Mouse (Mus musculus) right cerebral cortex, postnatal 25 days (tissue): ENCODE data around the gene Gm7138.
"Not testable (repeated sequence)": the region's sequence is repeated elsewhere in the genome, so short reads cannot be mapped to it uniquely, and the experiment has no call there.

ENCODE experiments used
- DNase-seq: peaks from one replicate; pipeline ENCODE4 v3.0.0; 2022

The Gm7138 gene

DNA sequence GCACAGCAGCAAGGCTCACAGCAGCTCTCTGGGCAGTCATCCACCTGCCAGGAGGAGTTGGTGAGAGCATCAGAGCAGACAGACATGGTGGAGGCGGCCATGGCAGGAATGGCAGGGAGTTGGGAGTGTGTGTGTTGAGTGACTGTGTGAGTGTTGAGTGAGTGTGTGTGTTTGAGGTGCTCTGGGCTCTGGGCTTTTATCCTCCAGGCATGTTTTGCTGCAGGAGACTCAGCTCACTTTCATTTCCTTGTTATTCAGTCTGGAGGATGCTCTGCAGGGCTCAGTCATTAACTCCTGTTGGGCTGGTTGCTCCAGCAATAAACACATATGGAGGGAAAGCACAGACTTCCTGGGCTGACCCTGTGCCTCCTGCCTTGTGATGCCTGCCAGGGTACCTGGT, at the start of gene Gm7138:
Gm7138 (minus strand) TSS at position 101 of the 400 bp plus-strand sequence.
- not testable (repeated sequence) for DNase-seq

DNA sequence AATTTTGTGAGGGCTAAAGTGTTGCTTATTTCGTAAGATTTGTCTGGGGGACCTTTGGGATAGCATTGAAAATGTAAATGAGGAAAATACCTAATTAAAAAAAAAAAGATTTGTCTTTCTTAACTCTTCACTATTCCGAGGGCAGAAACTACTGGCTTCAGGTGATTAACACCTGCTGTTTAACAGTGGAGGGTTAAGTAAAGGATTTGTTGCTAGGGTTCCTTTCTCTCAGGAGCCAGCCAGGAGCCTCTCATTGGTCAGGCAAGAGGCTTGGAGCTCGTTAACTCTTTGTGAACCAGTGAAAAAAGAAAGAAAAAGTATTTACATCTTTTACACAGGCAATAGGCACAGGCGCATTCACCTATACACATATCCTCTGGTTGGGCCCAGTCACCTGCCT, 42.5 kb upstream of the Gm7138 start:
- DNase-seq, result no peak

DNA sequence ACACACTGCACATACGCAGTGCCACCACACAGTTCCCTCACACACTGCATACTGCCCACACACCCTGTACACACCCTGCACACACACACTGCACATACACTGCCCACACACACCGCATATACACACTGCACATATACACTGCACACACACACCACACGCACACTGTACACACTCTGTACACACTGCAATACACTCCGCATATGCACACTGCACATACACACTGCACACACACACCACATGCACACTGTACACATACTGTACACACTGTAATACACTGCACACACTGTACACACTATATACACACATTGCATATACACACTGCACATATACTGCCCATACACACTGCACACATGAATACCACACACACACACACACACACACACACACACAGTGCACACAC, 41.8 kb upstream of the Gm7138 start:
- DNase-seq, result no peak

DNA sequence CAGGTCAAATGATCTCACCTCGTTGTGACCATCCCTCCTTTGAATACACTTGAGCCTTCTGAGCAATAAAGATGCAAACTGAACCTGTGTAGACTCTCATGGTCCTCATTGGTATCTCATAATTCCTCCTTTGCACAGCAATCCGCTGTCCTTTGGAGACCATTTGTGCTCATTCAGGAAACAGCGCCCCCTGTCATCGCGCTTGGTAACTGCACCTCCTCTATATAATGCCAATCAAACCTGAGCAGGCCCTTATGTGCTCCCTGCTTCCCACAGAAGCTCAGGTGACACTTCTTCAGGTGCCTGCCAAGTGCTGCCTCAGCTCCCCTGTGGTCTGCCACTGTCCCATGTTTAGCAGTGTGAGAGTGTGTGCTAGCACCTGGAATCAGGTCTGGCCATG, 38.8 kb upstream of the Gm7138 start:
- DNase-seq, result no peak

DNA sequence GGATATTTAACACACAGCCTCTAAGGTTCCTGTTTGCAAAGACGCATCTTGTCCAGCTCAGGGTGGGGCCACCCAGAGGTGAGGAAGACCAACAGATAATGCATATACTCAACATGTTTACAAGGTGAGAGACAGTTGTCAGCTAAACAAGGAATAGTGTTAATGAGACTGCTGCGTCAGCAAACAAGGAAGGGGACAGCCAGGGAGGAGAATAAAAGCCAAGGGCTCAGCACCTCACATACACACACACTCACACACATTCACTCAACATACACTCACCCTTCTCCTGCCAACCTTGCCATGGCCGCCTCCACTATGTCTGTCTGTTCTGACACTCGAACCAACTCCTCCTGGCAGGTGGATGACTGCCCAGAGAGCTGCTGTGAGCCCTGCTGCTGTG, 37.6 kb upstream of the Gm7138 start, which contains the start of gene Gm2696:
Gm2696 (plus strand) TSS at position 301 of the 400 bp plus-strand sequence.
- no peak for DNase-seq

DNA sequence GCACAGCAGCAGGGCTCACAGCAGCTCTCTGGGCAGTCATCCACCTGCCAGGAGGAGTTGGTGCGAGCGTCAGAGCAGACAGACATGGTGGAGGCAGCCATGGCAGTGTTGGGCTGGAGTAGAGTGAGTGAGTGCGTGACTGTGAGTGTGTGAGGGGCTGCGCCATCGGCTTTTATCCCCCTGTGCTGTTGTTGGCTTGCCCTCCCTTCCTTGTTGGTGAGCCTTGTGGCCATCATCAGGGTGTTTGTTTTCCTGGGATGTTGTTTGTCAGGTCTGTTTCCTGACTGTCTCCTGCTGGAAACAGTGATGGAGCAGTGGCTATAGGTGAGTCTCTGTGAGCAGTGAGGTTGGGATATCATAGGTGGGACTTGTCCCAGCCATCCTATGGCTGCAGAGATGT, 35.0 kb upstream of the Gm7138 start, which contains the start of gene Gm9507:
Gm9507 (minus strand) TSS at position 101 of the 400 bp plus-strand sequence.
- no peak for DNase-seq

DNA sequence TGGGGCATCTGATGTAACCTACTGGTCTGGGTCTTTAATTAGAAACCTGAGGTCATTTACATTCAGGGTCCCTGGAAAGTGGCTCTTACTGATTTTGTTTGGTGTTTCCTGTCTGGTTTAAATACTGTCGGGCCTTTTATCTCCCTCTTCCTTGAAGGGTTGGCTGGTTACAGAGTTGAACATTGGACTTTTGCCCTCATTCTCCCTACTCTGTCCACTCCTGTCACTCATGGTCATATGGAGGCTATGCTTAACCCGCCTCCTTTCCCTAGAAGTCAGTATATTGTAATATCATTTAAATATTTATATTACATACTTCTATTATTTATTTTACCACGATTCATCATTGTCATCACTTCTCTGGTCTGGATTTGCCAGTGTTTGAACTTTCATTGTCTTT, 27.4 kb upstream of the Gm7138 start:
- no peak for DNase-seq

DNA sequence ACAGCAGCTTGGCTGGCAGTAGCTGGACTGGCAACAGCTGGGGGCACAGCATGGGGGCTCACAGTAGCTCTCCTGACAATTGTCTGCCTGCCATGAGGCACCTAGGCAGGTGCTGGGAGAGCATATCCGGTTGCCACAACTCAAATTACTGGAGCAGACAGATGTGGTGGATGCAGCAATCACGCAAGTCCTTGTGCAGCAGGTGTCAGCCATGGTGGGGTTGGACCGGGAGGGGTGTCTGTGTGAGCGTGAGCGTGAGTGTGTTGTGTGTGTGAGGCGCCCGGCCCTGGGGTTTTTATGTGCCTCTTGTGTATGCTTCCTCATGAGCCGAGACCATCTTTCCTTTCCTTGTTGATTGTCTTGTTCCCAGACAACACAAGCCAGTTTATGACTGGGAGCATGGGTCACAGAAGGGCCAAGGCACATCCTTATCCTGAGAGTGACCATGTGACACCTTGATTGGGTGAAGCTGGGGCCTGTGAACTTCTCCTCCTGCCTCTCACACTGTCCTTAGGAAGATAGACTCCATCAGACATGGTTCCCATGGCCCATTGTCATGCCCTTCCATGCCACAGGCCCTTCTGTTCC, 22.3 kb upstream of the Gm7138 start, which contains the start of gene Gm19668:
Gm19668 (minus strand) TSS at position 213 of the 588 bp plus-strand sequence.
- no peak for DNase-seq

DNA sequence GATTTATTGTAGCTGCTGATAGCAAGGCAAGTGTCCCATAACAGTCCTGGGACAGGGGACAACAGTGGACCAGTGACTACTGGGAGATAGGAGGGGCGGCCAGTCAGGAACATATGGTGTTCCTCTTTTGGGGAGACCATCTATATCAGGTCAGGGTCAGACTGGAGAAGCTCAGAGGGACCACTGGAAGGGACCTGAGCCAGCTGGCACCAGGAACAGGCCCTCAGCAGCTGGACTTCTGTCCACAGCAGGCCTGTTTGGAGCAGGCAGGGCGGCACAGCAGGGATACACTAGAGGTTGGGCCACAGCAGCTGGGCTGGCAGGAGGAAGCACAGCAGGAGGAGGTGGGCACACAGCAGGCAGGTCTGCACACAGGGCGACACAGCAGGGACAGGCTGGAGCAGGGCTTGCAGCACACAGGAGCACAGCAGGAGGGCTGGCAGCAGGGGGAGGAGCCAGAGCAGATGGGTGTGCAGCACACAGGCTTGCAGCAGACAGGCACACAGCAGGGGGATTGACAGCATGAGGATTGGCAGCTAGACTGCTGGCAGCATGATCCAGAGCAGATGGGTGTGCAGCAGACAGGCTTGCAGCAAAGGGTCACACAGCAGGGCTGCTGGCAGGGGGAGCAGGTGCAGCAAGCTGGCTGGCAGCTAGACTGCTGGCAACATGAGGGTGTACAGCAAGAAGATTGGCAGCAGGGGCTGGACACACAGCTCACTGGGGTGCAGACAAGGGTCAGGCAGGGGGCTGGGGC, 21.6 kb upstream of the Gm7138 start:
- DNase-seq, result not testable (repeated sequence)

DNA sequence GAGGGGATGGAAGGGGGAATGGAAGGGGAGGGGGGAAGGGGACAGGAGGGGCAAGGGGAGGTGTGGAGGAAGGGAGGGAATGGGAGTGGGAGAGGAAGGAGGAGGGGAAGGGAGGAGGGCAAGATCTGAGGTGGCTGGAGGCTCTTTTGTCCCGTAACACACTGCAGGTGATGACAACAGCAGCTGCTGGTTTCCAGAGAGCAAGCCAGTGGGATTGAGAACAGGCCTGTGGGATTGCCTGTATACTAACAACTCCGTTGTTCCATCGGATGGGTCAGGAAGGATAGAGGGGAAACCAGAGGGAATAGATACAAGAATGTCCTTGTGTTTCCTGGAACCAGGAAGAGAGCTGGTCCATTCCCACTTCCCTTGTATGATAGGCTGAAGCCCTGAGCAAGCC, 20.9 kb upstream of the Gm7138 start:
- DNase-seq, result no peak

DNA sequence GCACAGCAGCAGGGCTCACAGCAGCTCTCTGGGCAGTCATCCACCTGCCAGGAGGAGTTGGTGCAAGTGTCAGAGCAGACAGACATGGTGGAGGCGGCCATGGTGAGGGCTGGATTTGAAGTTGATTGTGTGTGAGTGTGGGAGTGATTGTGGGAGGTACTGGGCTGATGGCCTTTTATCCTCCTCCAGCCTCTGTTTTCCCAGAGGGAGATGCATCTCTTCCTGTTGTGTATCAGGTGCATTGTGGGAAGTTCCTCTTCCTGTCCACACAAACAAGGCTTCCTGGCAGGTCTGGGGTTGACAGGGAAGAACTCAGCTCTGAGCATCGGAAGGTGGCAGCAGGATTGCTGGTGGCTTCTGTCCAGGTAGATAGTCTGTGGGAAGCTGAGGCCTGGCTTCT, 18.2 kb upstream of the Gm7138 start, which contains the start of gene Gm9639:
Gm9639 (minus strand) TSS at position 101 of the 400 bp plus-strand sequence.
- no peak for DNase-seq

DNA sequence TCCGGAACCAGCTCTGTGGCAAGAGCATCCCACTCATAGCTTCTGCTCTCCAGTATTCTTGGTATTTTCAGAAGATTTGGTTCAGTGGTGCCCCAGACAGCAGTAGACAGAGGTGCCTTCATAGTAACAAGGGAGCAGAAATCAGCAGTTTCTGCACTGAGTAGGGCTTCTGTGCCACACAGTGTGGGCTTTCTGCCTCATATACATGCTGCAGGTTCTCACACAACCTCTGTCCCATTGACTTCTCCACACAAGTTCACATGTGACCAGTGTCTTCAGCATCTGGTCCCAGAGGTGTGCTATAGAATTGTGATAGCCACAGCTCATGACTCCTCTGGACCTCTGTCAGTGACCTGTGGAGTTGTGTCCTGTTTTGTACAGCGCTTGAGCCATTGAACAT, 11.9 kb upstream of the Gm7138 start:
- no peak for DNase-seq

DNA sequence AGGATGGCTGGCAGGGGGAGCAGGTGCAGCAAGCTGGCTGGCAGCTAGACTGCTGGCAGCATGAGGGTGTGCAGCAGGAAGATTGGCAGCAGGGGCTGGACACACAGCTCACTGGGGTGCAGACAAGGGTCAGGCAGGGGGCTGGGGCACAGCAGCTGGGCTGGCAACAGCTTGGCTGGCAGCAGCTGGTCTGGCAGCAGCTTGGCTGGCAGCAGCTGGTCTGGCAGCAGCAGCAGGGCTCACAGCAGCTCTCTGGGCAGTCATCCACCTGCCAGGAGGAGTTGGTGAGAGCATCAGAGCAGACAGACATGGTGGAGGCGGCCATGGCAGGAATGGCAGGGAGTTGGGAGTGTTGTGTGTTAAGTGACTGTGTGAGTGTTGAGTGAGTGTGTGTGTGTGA, 11.1 kb upstream of the Gm7138 start, which contains the start of gene Gm7137:
Gm7137 (minus strand) TSS at position 325 of the 400 bp plus-strand sequence.
- DNase-seq, result peak; percentile 21

DNA sequence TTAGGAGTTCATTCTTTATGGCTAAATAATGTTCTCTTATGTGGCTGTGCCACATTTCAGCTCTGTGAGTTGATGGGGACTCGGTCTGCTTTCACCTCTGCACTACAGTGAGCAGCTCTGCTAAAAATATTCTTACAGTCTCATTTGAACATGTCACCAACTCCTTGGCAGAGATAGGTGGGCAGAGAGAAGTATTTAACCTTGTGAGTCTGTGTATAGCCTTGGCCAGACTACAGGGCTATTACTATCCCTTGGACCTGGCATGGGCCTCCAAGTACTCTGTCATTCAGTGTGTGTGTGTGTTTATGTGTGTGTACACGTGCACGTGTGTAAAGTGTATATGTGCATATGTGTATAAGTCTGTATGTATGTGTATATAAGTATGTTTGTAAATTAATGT, 6.7 kb upstream of the Gm7138 start:
- DNase-seq, result not testable (repeated sequence)

DNA sequence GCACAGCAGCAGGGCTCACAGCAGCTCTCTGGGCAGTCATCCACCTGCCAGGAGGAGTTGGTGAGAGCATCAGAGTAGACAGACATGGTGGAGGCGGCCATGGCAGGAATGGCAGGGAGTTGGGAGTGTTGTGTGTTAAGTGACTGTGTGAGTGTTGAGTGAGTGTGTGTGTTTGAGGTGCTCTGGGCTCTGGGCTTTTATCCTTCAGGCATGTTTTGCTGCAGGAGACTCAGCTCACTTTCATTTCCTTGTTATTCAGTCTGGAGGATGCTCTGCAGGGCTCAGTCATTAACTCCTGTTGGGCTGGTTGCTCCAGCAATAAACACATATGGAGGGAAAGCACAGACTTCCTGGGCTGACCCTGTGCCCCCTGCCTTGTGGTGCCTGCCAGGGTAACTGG, 5.7 kb upstream of the Gm7138 start, which contains the start of gene Gm3250:
Gm3250 (minus strand) TSS at position 101 of the 400 bp plus-strand sequence.
- not testable (repeated sequence) for DNase-seq

DNA sequence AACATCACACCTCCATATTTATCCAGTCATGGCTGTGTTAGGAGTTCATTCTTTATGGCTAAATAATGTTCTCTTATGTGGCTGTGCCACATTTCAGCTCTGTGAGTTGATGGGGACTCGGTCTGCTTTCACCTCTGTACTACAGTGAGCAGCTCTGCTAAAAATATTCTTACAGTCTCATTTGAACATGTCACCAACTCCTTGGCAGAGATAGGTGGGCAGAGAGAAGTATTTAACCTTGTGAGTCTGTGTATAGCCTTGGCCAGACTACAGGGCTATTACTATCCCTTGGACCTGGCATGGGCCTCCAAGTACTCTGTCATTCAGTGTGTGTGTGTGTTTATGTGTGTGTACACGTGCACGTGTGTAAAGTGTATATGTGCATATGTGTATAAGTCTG, 4.6 kb downstream of the Gm7138 start:
- not testable (repeated sequence) for DNase-seq

DNA sequence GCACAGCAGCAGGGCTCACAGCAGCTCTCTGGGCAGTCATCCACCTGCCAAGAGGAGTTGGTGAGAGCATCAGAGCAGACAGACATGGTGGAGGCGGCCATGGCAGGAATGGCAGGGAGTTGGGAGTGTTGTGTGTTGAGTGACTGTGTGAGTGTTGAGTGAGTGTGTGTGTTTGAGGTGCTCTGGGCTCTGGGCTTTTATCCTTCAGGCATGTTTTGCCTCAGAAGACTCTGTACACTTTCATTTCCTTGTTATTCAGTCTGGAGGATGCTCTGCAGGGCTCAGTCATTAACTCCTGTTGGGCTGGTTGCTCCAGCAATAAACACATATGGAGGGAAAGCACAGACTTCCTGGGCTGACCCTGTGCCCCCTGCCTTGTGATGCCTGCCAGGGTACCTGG, 5.5 kb downstream of the Gm7138 start, which contains the start of gene Gm3238:
Gm3238 (minus strand) TSS at position 101 of the 400 bp plus-strand sequence.
- DNase-seq, result not testable (repeated sequence)

DNA sequence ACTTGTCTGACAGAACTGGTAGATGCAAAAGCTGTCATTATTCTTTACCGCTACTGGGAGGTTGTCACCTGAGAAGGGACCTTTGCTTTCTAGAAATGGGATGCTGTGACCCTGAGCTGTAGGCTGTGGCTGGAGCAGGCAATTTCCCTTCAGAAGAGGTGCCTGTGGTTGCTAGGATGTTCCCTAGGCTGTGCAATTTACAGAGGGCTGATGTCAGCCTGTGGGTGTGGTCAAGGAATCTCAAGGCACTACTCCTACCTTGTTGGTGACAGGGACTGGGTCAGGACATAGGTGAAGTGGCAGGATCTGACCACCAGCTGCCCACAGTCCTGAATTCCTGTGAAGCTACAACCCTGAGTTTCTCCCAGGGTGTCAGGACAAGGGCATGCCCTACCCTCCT, 7.0 kb downstream of the Gm7138 start:
- DNase-seq, result no peak

DNA sequence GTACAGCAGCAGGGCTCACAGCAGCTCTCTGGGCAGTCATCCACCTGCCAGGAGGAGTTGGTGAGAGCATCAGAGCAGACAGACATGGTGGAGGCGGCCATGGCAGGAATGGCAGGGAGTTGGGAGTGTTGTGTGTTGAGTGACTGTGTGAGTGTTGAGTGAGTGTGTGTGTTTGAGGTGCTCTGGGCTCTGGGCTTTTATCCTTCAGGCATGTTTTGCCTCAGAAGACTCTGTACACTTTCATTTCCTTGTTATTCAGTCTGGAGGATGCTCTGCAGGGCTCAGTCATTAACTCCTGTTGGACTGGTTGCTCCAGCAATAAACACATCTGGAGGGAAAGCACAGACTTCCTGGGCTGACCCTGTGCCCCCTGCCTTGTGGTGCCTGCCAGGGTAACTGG, 17.2 kb downstream of the Gm7138 start, which contains the start of gene Gm3233:
Gm3233 (minus strand) TSS at position 101 of the 400 bp plus-strand sequence.
- DNase-seq, result not testable (repeated sequence)

DNA sequence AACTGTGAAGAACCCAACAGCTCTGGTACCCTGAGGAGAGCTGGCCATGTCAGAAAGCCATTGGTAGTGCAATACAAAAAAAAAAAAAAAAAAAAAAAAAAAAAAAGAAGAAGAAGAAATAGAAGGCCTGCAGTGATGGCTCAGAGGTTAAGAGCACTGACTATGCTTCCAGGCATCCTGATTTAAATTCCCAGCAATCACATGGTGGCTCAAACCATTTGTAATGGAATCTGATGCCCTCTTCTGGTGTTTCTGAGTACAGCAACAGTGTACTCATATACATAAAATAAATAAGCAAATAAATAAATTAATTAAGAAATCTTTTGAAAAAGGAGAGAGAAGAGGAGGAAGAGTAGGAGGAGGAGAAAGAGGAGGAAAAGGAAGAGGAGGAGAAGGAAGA, 23.3 kb downstream of the Gm7138 start:
- no peak for DNase-seq

DNA sequence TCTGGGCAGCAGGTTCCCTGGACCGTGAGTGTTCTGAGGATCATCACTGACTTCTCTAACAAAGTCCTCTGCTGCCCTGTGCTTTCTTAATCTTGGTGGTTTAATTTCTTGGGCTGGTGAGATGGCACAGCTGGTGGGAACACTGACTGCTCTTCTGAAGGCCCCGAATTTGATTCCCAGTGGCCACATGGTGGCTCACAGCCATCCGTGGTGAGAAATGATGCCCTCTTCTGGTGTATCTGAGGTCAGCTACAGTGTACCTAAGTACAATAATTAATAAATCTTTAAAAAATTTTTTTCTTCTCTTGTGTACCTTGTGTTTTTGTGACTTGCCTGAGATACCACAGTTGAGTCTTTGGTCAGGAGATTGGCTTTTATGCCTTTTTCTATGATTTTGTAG, 24.4 kb downstream of the Gm7138 start:
- DNase-seq, result not testable (repeated sequence)

DNA sequence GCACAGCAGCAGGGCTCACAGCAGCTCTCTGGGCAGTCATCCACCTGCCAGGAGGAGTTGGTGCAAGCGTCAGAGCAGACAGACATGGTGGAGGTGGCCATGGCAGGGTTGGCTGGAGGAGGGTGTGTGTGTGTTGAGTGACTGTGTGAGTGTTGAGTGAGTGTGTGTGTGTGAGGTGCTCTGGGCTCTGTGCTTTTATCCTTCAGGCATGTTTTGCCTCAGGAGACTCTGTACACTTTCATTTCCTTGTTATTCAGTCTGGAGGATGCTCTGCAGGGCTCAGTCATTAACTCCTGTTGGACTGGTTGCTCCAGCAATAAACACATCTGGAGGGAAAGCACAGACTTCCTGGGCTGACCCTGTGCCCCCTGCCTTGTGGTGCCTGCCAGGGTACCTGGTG, 25.5 kb downstream of the Gm7138 start, which contains the start of gene Gm9736:
Gm9736 (minus strand) TSS at position 101 of the 400 bp plus-strand sequence.
- not testable (repeated sequence) for DNase-seq

DNA sequence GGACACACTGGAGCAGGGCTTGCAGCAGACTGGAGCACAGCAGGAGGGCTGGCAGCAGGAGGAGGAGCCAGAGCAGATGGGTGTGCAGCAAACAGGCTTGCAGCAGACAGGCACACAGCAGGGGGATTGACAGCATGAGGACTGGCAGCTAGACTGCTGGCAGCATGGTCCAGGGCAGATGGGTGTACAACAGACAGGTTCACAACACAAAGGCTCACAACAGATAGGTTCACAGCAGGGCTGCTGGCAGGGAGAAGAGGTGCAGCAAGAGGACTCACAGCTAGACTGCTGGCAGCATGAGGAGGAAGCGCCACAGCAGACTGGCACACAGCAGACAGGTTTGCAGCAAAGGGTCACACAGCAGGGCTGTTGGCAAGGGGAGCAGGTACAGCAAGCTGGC, 26.1 kb downstream of the Gm7138 start:
- not testable (repeated sequence) for DNase-seq
